Mouse (Mus musculus) brain, embryonic 14.5 days (tissue): ENCODE measurements around the gene Nlrx1.

Source experiments
- CTCF ChIP-seq: fragments of 200-500 bp; IDR thresholded peaks from 2 replicates; pipeline ENCODE4 v1.5.1; 2012; ENCODE audit warnings: inconsistent platforms, mild to moderate bottlenecking, moderate library complexity, borderline replicate concordance; ENCODE audit not compliant: insufficient read depth, insufficient read length; ENCODE audit errors: extremely low read depth
- POLR2A ChIP-seq: fragments of 200-500 bp; IDR thresholded peaks from 2 replicates; pipeline ENCODE4 v1.6.1; 2012; ENCODE audit warnings: mild to moderate bottlenecking, inconsistent platforms, borderline replicate concordance; ENCODE audit not compliant: poor library complexity, insufficient read depth, insufficient read length, severe bottlenecking; ENCODE audit errors: extremely low read depth

GRCm38 (mm10) chr9:44259014-44259413 is 9.4 kb downstream of the Nlrx1 start:
- TF ChIP-seq CTCF (no peak), POLR2A (no peak)
